Mouse (Mus musculus): ENCODE results near the gene Olfr131.

- TF ChIP-seq CTCF (IDR thresholded peaks at IDR 0.05; ENCODE audit: control insufficient read depth, insufficient read depth, insufficient read length) (no peak), MAX (IDR thresholded peaks at IDR 0.05) (no peak)
Measured at GRCm38 (mm10) chr17:38082364-38082763, 6.1 kb downstream of the Olfr131 start.

Measured in C2C12 (cell line).